Mouse (Mus musculus): ENCODE measurements around the gene Ripply2. TPM values are rescaled to one million over a fixed set of nuclear protein-coding genes. Genes with fewer than 3 reads are reported as not detected.
A peak's percentile ranks its signal among the peaks of the same experiment; 100 is the strongest.

The Ripply2 gene
- polyA plus RNA-seq, 1 experiment from 2014 or later: not detected

DNA sequence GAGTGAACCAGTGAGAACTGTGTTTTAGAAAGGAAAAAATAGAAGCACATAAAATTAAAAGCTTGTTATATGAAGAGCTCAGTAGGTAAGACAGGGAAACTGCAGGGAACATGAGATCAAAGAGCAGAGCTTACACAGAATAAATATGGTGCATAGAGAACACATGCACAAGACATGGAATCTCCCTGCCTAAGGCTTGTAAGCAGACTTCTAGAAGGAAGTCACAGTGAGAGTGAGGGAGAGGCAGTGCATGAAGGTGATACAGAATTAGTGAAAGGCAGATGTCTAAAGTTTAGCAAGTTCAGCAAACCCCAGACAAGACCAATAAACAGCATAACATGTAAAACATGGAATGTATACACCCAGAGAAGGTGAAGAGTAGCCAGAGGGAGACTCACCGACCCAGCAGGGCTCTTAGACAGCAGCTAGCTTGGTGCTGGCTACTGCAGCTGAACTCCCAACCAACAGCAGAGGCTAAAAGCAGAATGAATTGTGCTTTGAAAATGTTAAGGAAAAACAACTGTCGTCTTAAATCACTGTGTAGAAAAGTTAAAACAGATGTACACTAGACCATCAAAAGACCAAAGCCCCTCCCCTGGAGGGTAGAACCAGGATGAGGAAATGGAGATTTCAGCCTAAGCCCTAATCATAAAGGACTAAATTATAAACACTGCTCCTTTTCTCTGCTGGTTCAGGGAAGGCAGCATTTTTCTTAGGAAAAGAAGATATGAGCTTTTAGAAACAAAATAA, 19.7 kb downstream of the Ripply2 start:
- H3K9me3 ChIP-seq: no peaks in the 10 kb centered on the region
- H3K27me3 ChIP-seq (replicated peaks; ENCODE audit: low read depth, poor library complexity, severe bottlenecking): no peaks in the 10 kb centered on the region
- WGBS: 44% methylated on average over 2 of the region's 2 CpGs
- peaks cover 15% of the 10 kb centered on the region for H3K4me1 ChIP-seq
- DNase-seq (ENCODE audit: low spot score): peak; percentile 33
- H3K36me3 ChIP-seq (replicated peaks): peaks cover 4% of the 10 kb centered on the region; the same call in 1 of the 2 replicates
- no peak overlapping the region for H3K4me3 ChIP-seq
- H3K27ac ChIP-seq (replicated peaks): peak overlapping the region; percentile 54; the same call in 1 of the 2 replicates

DNA sequence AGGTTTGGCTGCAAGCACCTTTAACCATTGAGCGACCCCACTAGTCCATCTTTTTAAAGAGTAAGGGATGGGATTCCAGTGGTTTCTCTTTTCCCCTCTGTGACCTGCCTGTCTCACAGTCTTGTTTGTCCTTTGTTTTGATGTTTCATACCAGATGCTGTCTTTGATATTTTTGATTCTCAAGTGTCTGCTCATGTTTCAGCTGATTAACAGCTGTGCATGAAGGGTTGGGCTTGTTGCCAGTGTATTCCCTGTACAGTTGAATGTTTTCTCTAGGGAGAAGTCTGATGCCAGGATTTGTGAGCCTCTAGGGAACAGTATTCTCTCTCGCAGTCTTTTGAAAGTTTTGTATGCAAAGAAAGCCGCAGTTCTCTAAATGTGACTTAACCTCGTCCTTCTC, 34.1 kb downstream of the Ripply2 start:
- no peak overlapping the region for H3K27ac ChIP-seq (replicated peaks)
- no peaks in the 10 kb centered on the region for H3K27me3 ChIP-seq (replicated peaks; ENCODE audit: low read depth, poor library complexity, severe bottlenecking)
- WGBS: 78% methylated on average over 4 of the region's 4 CpGs
- no peaks in the 10 kb centered on the region for H3K4me1 ChIP-seq
- no peak for DNase-seq (ENCODE audit: low spot score)
- H3K9me3 ChIP-seq: no peaks in the 10 kb centered on the region
- H3K4me3 ChIP-seq: no peak overlapping the region
- peaks cover 5% of the 10 kb centered on the region for H3K36me3 ChIP-seq (replicated peaks)

GRCm38 (mm10) chr9:87055547-87056235, 40.4 kb downstream of the Ripply2 start:
- Histone ChIP-seq H3K27me3 (replicated peaks; ENCODE audit: low read depth, poor library complexity, severe bottlenecking) (no peaks in the 10 kb centered on the region), H3K27ac (replicated peaks) (no peak overlapping the region), H3K4me1 (no peaks in the 10 kb centered on the region), H3K9me3 (no peaks in the 10 kb centered on the region), H3K36me3 (replicated peaks) (peaks cover 32% of the 10 kb centered on the region), H3K4me3 (no peak overlapping the region)
- WGBS: 89% methylated on average over 11 of the region's 11 CpGs
- no peak for DNase-seq (ENCODE audit: low spot score)

DNA sequence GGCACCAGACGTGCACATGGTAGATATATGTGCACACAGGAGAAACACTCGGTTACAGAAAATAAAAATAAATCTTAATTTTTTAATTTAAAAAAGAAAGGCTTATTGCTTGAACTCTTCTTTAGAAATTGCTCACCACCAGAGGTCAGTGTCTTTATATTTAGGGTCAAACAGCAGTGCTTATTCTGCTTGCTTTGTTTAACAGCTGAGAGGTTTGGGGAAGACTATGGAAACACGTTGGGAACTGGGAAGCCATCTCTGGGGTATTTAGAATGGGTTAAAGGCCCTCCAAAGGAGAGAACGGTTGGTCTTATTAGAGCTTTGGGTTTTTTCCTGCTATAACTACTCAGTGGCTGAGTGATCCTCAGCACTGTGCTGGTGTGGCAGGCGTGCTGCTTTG, 47.0 kb downstream of the Ripply2 start:
- Histone ChIP-seq H3K9me3 (no peaks in the 10 kb centered on the region), H3K27me3 (replicated peaks; ENCODE audit: low read depth, poor library complexity, severe bottlenecking) (no peaks in the 10 kb centered on the region), H3K36me3 (replicated peaks) (peaks cover 38% of the 10 kb centered on the region), H3K27ac (replicated peaks) (no peak overlapping the region), H3K4me3 (no peak overlapping the region), H3K4me1 (no peaks in the 10 kb centered on the region)
- WGBS: 87% methylated on average over 5 of the region's 5 CpGs
- no peak for DNase-seq (ENCODE audit: low spot score)

DNA sequence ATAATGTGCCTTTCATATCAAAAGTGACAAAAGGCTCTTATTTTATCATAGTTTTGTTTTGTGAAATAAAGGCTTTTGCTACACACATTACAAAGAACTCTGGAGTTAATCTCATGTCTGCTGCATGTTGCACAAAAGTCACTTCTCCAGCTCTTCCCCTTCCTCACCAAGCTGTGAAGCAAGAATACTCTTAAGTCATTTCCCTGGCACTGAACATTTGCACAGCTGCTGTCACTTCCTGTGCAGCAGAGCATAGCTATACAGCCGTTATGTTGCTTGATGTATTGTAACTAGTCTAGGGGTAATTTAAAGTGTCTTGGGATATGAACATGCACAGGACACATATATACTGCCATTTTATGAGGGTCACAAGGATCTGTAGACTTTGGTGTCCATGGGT, 52.8 kb downstream of the Ripply2 start:
- Histone ChIP-seq H3K4me1 (no peaks in the 10 kb centered on the region), H3K9me3 (no peaks in the 10 kb centered on the region), H3K36me3 (replicated peaks) (peaks cover 35% of the 10 kb centered on the region), H3K4me3 (no peak overlapping the region), H3K27ac (replicated peaks) (no peak overlapping the region), H3K27me3 (replicated peaks; ENCODE audit: low read depth, poor library complexity, severe bottlenecking) (no peaks in the 10 kb centered on the region)
- WGBS: 85% methylated on average over 1 of the region's 1 CpGs
- DNase-seq (ENCODE audit: low spot score): no peak

Other genes starting within 250 kb of the Ripply2 start
- gene Snap91, start 134.9 kb upstream of the Ripply2 start, polyA plus RNA-seq (2016; fragmentation: Nextera tagmentation; extraction: Ambion mirVana): 4.5 and 5.4 TPM in 2 replicates
- 70.9 and 72.8 TPM in 2 replicates for gene Cyb5r4, start 6.5 kb downstream of the Ripply2 start, polyA plus RNA-seq (2016; fragmentation: Nextera tagmentation; extraction: Ambion mirVana)
- 0.13 TPM in 1 of 2 replicates, not detected in the other for gene Mrap2, start 128.8 kb downstream of the Ripply2 start, polyA plus RNA-seq (2016; fragmentation: Nextera tagmentation; extraction: Ambion mirVana)
- gene Cep162, start 240.0 kb downstream of the Ripply2 start, polyA plus RNA-seq (2016; fragmentation: Nextera tagmentation; extraction: Ambion mirVana): 9.1 and 11.2 TPM in 2 replicates